Mouse (Mus musculus) heart, adult 8-10 months (tissue): Measurements from ENCODE around the gene Syn3. TPM values are rescaled to one million over a fixed set of nuclear protein-coding genes. Genes with fewer than 3 reads are reported as not detected.
"Not testable (repeated sequence)": the region's sequence is repeated elsewhere in the genome, so short reads cannot be mapped to it uniquely, and the experiment has no call there.

Experiments
- DNase-seq: peaks from one replicate; pipeline ENCODE4 v3.0.0; 2022; ENCODE audit warnings: low spot score
- total RNA-seq, 4 experiments: library from RNA; stranded (reverse); gene quantifications; 2 replicates each; pipeline ENCODE4 v1.2.4; 2022

Syn3 gene
- total RNA-seq, 4 experiments from 2014 or later = 0.34 to 0.79 (median 0.47) TPM

- no peak for DNase-seq
Measured at GRCm38 (mm10) chr10:86418345-86418744, 80.4 kb downstream of the Syn3 start.

DNA sequence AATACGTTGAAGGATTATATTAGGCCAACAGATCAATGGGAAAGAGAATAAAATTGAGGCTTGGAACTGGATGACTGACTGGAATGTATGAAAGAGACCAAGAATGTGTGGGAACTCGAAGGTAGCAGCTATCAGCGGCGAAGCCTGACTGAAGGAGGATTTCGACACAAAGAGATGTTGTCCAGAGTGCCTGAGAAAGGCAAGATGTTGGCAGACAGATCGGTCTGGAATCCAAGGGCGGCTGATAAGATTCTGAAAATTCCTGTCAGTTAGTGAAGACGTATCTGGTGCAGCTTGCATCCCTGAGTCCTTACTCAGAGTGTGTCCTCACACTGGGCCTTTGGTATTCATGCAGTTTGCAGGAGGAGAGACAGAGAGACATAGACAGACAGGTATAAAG lies 81.9 kb downstream of the Syn3 start:
- DNase-seq = peak; percentile 23

- DNase-seq = no peak
Measured at GRCm38 (mm10) chr10:86410868-86411267, 87.8 kb downstream of the Syn3 start.

GRCm38 (mm10) chr10:86406952-86407351 lies 91.7 kb downstream of the Syn3 start:
- DNase-seq = no peak

DNA sequence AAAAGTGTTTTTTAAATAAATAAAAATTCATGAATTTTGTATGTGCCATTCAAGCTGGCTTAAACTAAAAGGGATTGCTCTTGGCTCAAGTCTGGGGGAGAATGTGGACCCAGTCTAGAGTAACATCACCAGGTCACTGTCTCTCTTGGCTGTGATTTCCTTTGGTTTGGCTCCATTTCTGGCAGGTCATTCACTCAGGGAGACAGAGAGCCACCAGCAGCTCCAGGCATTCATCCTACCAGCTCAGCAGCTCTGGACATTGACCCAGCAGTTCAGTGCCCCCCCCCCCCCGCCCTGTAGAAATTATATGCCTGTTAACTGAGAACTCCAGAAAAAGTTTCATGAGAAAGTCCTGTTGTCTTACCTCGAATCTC lies 100.4 kb downstream of the Syn3 start:
- DNase-seq = no peak

GRCm38 (mm10) chr10:86397577-86398346 lies 100.9 kb downstream of the Syn3 start:
- DNase-seq = no peak

- no peak for DNase-seq
Measured at GRCm38 (mm10) chr10:86392399-86392798, 106.3 kb downstream of the Syn3 start.

DNA sequence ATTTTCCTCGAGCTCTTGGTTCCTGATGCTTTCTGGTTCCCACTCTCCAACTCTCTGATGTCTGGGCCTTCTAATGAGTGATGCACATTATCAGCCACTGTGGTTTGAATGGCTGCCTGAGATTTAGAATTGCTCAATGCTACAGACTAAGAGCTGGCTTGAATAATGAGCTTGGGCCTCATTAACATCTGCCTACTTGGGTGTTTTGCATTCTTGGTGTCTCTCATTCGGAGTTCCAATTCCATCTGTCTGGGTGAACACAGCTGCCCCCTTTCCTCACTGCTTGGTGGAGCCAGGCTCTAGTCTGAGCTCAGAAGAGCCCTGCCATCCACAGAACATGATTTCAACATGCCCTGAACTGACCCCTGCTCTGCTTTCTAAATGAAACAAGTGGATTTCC lies 108.8 kb downstream of the Syn3 start:
- DNase-seq = peak; percentile 45

GRCm38 (mm10) chr10:86389357-86389756 lies 109.3 kb downstream of the Syn3 start:
- no peak for DNase-seq

GRCm38 (mm10) chr10:86388803-86389202 lies 109.9 kb downstream of the Syn3 start:
- DNase-seq = no peak

GRCm38 (mm10) chr10:86387821-86388440 lies 110.8 kb downstream of the Syn3 start:
- DNase-seq = no peak

GRCm38 (mm10) chr10:86386232-86386631 lies 112.5 kb downstream of the Syn3 start:
- no peak for DNase-seq

DNA sequence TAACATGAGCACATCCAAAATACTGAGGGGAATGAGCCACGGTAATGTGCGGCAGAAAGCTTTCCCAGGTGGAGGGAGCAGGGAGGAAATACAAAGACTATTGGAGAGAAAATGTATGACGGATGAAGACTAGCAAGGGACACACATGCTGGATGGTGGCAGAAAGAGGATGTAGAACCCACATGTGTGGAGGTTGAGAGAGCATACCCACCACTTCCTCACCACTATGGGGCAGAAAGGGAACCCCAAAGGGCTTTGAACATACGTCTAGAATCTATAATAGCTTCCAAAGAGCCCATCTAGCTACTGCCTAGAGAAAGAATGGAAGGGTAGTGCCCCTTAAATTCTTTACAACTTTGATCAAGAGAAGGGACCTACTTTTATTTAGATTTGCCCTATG lies 113.0 kb downstream of the Syn3 start:
- no peak for DNase-seq

DNA sequence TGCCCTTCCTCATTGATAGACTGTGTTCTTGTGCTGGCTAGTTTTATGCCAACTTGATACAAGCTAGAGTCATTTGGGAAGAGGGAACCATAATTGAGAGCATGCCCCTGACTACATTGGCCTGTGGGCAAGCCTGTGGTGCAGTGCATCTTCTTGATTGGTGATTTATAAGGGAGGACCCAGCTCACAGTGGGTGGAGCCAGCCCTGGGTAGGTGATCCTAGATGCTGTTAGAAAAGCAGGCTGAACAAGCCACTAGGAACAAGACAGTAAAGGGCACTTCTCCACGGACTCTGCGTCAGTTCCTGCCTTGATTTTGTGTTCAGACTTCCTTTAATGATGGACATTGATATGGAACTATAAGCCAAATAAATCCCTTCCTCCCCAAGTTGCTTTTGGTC lies 114.0 kb downstream of the Syn3 start:
- no peak for DNase-seq

- DNase-seq = no peak
Measured at GRCm38 (mm10) chr10:86381922-86382260, 116.8 kb downstream of the Syn3 start.

GRCm38 (mm10) chr10:86381150-86381921 lies 117.4 kb downstream of the Syn3 start:
- no peak for DNase-seq

- no peak for DNase-seq
Measured at GRCm38 (mm10) chr10:86380626-86381025, 118.1 kb downstream of the Syn3 start.

DNA sequence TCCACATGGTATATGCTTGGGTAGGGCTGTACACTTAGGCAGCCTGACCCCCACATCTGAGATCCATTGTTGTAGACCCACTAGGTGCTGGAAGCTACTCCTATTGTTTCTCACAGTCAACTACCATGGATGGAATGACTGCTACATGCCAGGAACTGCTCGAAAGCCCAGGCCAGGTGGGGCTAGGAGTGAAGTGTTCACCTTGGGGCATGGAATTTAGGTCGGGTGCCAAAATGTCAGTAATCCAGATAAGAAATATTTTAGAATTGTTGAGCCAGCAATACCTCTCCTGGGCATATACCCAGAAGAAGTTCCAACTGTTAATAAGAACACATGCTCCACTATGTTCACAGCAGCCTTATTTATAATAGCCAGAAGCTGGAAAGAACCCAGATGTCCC lies 119.9 kb downstream of the Syn3 start:
- not testable (repeated sequence) for DNase-seq

- no peak for DNase-seq
Measured at GRCm38 (mm10) chr10:86376392-86377185, 122.1 kb downstream of the Syn3 start.

GRCm38 (mm10) chr10:86375903-86376302 lies 122.8 kb downstream of the Syn3 start:
- no peak for DNase-seq

- DNase-seq = no peak
Measured at GRCm38 (mm10) chr10:86374061-86374460, 124.6 kb downstream of the Syn3 start.

DNA sequence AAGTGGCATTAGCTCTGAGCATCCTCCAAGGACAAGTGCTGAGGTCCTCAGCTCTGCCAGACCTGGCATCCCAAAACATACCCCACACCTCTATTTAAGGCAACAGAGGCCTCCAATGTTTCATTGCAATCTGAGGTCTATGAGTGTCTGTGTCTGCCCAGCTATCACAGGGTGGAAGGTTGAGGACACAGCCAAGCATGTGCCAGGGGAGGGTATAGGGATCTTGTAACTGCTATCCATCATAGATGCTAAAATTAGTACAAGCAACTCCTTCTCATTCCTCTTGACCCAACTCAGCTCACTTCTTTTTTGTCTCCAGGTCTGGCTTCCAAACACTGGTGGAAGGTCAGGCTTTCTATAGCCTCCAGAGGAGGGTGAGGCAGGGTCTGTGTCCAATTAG lies 127.1 kb downstream of the Syn3 start:
- DNase-seq = no peak
